Mouse (Mus musculus) adipocyte (in vitro differentiated cells): Measurements from ENCODE around the gene Memo1.
"Not testable (repeated sequence)": the region's sequence is repeated elsewhere in the genome, so short reads cannot be mapped to it uniquely, and the experiment has no call there.

Experiments
- DNase-seq: peaks from one replicate; pipeline ENCODE4 v3.0.0-alpha.2; 2016; ENCODE audit warnings: low spot score

Gene Memo1

DNA sequence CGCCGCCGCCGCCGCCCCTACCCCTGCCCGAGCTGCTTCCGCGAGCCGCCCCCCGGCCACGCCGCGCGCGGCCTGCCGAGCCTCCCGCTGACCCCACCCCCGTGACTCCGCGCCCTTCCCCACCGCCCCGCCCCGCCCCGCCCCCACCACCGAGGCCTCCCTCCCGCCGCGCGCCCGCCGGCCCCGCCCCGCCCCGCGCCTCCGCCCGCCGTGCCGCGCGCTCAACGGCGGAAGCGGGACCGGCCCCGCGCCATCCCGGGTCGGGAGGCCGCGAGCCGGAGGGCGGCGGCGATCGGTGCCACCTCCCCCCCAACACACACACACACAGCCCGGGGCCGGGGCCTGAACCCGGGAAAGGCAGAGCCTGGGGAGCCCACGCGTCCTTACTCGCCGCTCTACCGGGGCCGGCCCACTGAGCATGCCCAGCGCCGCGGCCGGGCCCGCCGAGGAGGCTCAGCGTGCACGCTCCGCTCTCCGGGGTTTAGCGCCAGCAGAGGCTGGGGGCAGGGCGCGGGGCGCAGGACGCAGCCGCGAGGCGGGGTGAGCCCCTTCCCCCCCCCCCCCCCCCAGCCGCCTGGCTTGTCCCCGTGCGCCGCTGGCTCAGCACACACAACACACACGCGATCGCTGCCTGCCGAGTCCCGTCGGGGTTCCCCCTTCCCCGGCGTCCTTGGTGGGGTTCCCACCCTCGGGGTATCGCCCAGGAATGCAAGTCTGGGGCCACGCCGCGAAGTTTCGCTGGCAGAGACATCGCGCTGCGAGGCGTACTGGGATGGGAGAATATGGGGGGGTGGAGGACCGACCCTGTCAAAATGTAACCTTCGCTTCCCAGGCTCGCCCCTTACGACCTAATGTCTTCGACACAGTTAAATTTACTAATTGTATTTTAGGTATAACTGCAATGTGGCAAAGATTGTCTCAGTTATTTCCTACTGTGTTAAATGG, at the start of gene Memo1:
Gene Memo1, minus strand, starts transcription at position 496 of the 945 bp plus-strand sequence.
- peak; percentile 84 for DNase-seq

DNA sequence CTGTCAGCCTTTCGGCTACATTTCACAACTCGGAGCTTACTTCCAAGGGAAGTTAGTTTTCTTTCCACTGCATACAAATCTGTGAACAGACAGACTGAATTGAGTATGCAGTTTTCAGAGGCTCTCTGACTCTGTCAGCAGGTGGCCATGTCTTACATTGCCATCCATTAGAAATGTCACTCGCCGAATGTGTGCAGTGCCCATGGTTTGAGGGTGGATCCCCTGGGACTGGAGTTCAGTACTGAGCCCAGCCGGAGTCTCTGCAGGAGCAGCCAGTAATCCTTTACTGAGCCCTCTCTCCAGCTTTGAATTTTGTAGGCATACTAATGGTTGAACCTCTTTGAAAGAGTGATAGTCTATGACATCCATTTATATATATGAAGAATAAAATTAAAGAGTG, 45.8 kb upstream of the Memo1 start:
- DNase-seq, result no peak

DNA sequence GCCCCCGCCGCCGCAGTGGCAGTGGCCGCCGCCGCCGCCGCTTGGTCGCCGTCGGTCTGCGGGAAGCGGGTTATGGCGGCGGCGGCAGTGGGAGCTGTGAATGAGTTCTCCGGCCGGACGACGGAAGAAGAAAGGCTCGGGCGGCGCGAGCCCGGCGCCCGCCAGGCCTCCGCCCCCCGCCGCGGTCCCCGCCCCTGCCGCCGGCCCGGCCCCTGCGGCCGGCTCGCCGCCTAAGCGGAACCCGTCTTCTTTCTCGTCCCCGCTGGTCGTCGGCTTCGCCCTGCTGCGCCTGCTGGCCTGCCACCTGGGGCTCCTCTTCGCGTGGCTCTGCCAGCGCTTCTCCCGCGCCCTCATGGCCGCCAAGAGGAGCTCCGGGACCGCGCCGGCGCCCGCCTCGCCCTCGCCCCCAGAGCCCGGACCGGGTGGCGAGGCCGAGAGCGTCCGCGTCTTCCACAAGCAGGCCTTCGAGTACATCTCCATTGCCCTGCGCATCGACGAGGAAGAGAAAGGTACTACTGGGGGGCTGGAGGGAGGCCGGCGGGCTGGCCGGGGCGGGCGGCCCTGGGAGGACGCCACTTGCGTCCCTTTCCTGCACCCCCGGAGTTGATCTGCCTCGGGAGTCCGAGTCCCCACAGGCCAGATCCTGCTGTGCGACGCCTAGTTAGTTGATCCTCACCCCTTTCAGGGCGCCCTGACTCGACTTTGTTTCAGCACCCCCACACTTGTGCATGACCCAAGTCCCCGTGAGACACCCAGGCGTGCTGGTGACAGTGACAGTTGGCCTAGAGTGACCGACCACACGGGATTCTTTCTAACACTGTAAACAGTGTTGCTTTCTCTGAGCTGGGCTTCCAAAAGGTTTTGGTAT, 43.9 kb upstream of the Memo1 start, which contains the start of gene Spast:
Gene Spast, plus strand, starts transcription at position 51 of the 868 bp plus-strand sequence.
- DNase-seq, result peak; percentile 75

GRCm38 (mm10) chr17:74338225-74338931, 43.1 kb upstream of the Memo1 start:
- peak; percentile 94 for DNase-seq

- DNase-seq, result no peak
Measured at GRCm38 (mm10) chr17:74331049-74331676, 35.8 kb upstream of the Memo1 start.

GRCm38 (mm10) chr17:74328146-74328545, 32.8 kb upstream of the Memo1 start:
- peak; percentile 63 for DNase-seq

GRCm38 (mm10) chr17:74327195-74327594, 31.9 kb upstream of the Memo1 start:
- not testable (repeated sequence) for DNase-seq

GRCm38 (mm10) chr17:74323844-74324243, 28.5 kb upstream of the Memo1 start, which contains the start of gene Dpy30:
Dpy30 (minus strand) TSS chr17:74323944.
- no peak for DNase-seq

- no peak for DNase-seq
Measured at GRCm38 (mm10) chr17:74322400-74323054, 27.2 kb upstream of the Memo1 start.

DNA sequence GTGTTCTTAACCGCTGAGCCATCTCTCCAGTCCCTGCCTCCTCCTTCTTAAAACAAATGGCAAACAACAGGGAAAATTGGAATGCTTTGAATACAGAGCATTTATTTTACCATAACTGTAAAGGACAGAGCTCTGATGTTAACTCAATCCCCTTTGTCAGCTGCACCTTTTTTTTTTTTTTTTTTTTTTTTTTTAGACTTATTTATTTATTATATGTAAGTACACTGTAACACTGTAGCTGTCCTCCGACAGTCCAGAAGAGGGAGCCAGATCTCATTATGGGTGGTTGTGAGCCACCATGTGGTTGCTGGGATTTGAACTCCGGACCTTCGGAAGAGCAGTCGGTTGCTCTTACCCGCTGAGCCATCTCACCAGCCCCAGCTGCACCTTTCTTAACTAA, 23.4 kb upstream of the Memo1 start:
- DNase-seq, result no peak

GRCm38 (mm10) chr17:74316309-74316863, 21.1 kb upstream of the Memo1 start:
- peak; percentile 85 for DNase-seq

GRCm38 (mm10) chr17:74315445-74316308, 20.4 kb upstream of the Memo1 start:
- DNase-seq, result no peak

DNA sequence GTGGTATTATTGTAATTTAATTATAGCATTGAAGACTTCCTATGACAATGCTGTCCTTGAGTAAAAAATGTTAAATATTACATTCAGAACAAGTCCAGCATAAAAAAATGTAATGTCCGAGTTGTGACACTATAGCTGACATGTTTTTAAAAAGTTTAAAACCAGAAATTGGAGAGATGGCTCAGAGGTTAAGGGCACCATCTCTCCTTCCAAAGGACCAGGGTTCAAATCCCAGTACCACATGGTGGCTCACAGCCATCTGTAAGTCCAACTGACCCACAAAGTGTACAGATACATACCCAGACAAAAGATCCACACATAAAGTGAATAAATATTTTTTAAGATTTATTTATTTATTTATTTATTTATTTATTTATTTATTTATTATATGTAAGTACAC, 10.7 kb upstream of the Memo1 start:
- no peak for DNase-seq

GRCm38 (mm10) chr17:74305616-74306015, 10.3 kb upstream of the Memo1 start:
- DNase-seq, result no peak

- DNase-seq, result no peak
Measured at GRCm38 (mm10) chr17:74304060-74304459, 8.7 kb upstream of the Memo1 start.

DNA sequence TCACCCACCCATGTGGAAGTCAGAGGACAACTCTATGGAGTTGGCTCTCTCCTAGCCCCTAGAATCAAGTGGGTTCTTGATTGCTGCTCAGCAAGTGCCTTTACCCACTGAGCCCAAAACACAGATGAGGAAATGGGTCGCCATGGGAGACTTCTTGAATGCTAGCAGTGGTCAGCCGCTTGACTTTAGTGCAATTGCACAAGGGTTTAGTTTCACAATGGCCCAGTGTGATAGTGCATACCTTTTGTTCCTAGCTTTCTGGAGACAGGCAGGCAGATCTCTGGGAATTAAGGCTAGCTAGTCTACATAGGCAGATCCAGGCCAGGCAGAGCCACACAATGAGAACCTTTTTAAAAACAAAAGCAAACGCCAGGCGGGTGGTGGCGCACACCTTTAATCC, 4.8 kb upstream of the Memo1 start:
- no peak for DNase-seq

- DNase-seq, result not testable (repeated sequence)
Measured at GRCm38 (mm10) chr17:74296991-74297390, 1.7 kb upstream of the Memo1 start.

GRCm38 (mm10) chr17:74296076-74296823, 929 bp upstream of the Memo1 start:
- peak; percentile 66 for DNase-seq
